Mouse (Mus musculus) kidney, embryonic 16.5 days (tissue): ENCODE data around the gene Zfp385a. TPM values are rescaled to one million over a fixed set of nuclear protein-coding genes. Genes with fewer than 3 reads are reported as not detected.
A peak's percentile ranks its signal among the peaks of the same experiment; 100 is the strongest.

Experiments
- ATAC-seq: fragments of 200-750 bp; cut with Nextera tagmentation; 2 replicates; pipeline ENCODE4 v1.8.0; 2017; ENCODE audit warnings: moderate TSS enrichment; ENCODE audit not compliant: low FRiP score, low TSS enrichment
- H3K27ac ChIP-seq: fragments of 300-500 bp; sonication (generic); 2 replicates; pipeline ENCODE4 v1.5.1; 2014; ENCODE audit warnings: low read length
- H3K27me3 ChIP-seq: fragments of 300-500 bp; sonication (generic); 2 replicates; pipeline ENCODE4 v1.6.1; 2014; ENCODE audit warnings: low read length, control low read depth, mixed read lengths; ENCODE audit not compliant: insufficient read depth
- H3K36me3 ChIP-seq: fragments of 300-500 bp; sonication (generic); 2 replicates; pipeline ENCODE4 v1.6.1; 2014; ENCODE audit warnings: low read length, control low read depth, mixed read lengths; ENCODE audit not compliant: insufficient read depth
- H3K4me1 ChIP-seq: fragments of 300-500 bp; sonication (generic); 2 replicates; pipeline ENCODE4 v1.6.1; 2014; ENCODE audit warnings: low read length, control low read depth, mixed read lengths; ENCODE audit not compliant: insufficient read depth
- H3K4me2 ChIP-seq: fragments of 300-500 bp; sonication (generic); replicated peaks from 2 replicates; pipeline ENCODE4 v1.6.1; 2014; ENCODE audit warnings: low read depth, low read length
- H3K4me3 ChIP-seq: fragments of 300-500 bp; sonication (generic); 2 replicates; pipeline ENCODE4 v1.5.1; 2014; ENCODE audit warnings: mild to moderate bottlenecking, low read length
- H3K9ac ChIP-seq: fragments of 300-500 bp; sonication (generic); replicated peaks from 2 replicates; pipeline ENCODE4 v1.6.1; 2014; ENCODE audit warnings: low read length
- H3K9me3 ChIP-seq: fragments of 300-500 bp; sonication (generic); 2 replicates; pipeline ENCODE4 v1.6.1; 2016; ENCODE audit warnings: low read length, control low read depth
- whole genome bisulfite sequencing: fragments of 180-500 bp; shearing (Covaris S2); extraction: QIAGEN DNeasy Blood & Tissue Kit; methylation state at CpG from one replicate; pipeline ENCODE4 v1.1.7; 2014; 5-methylcytosine and 5-hydroxymethylcytosine counted together
- polyA plus RNA-seq: library from polyadenylated mRNA; unstranded; fragments of >200 nt; fragmentation: Nextera tagmentation; extraction: Ambion mirVana; gene quantifications from 2 replicates; pipeline ENCODE4 v1.2.1, GENCODE M21; 2015

The Zfp385a gene
- polyA plus RNA-seq, 1 experiment from 2014 or later = 12.4 TPM

GRCm38 (mm10) chr15:103341547-103341946 lies 1.7 kb upstream of the Zfp385a start:
- WGBS = 32% methylated on average over 8 of the region's 8 CpGs
- ATAC-seq = no peak
- peaks cover 27% of the 10 kb centered on the region; the same call in 1 of the 2 replicates for H3K27me3 ChIP-seq
- no peak overlapping the region for H3K4me2 ChIP-seq
- H3K4me3 ChIP-seq = no peak overlapping the region
- H3K36me3 ChIP-seq = peaks cover 25% of the 10 kb centered on the region
- H3K4me1 ChIP-seq = peaks cover 13% of the 10 kb centered on the region
- H3K9me3 ChIP-seq = no peaks in the 10 kb centered on the region
- 0 out of 2 replicates have a peak overlapping the region, but pooled peaks have one; percentile 9 for H3K9ac ChIP-seq
- H3K27ac ChIP-seq = no peak overlapping the region

DNA sequence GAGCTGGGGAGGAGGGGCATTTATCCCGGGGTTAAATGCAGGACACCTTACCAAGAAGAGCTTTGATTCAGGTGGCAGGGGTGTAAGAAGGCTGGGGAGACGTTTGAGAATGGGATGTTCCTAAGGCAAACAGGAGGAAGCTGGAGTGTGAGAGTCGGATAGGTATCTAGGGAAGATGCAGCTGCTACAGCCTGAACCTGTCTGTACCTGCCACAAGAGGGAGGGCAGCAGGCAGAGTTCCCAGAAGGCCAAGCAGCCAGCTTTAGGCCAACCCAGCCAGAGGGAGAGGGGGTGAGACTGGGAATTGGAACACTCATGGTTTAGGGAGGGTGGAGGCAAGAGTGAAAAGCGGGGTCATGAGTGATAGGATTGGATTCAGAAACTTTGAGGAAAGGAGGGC lies 893 bp upstream of the Zfp385a start:
- H3K27ac ChIP-seq = no peak overlapping the region
- H3K27me3 ChIP-seq = peaks cover 27% of the 10 kb centered on the region; the same call in 1 of the 2 replicates
- H3K9ac ChIP-seq = no peak overlapping the region
- H3K4me3 ChIP-seq = no peak overlapping the region
- no peak for ATAC-seq
- WGBS = 26% methylated on average over 4 of the region's 4 CpGs
- peaks cover 17% of the 10 kb centered on the region for H3K36me3 ChIP-seq
- H3K4me2 ChIP-seq = peak overlapping the region; percentile 68; the same call in 1 of the 2 replicates
- H3K4me1 ChIP-seq = peaks cover 13% of the 10 kb centered on the region
- H3K9me3 ChIP-seq = no peaks in the 10 kb centered on the region

- Histone ChIP-seq H3K27ac (no peak overlapping the region), H3K4me3 (peak overlapping the region; percentile 58), H3K4me1 (peaks cover 18% of the 10 kb centered on the region), H3K9ac (peak overlapping the region; percentile 58), H3K9me3 (no peaks in the 10 kb centered on the region), H3K27me3 (peaks cover 27% of the 10 kb centered on the region; the same call in 1 of the 2 replicates), H3K36me3 (peaks cover 6% of the 10 kb centered on the region), H3K4me2 (peak overlapping the region; percentile 68)
- peak; percentile 11; the same call in 1 of the 2 replicates for ATAC-seq
- WGBS = 4% methylated on average over 28 of the region's 31 CpGs
Observed at GRCm38 (mm10) chr15:103339166-103339960, 530 bp downstream of the Zfp385a start.

DNA sequence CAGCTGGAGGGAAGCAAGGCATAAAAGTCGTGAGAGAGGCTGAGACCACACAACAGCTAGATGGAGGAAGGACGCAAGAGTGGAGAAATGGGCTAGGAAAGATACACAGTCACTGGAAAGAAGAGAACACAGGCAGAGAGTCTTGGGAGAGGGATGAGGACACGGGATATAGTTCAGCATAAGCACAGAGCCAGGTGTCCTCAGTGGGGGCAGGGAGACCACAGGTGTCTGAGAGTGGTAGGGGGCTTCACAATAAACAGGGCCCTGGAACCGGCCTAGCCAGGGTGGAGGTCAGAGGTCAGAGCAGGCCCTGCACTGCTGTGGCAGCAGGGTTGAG lies 1.1 kb downstream of the Zfp385a start:
- Histone ChIP-seq H3K9ac (0 out of 2 replicates have a peak overlapping the region, but pooled peaks have one; percentile 58), H3K9me3 (no peaks in the 10 kb centered on the region), H3K4me2 (no peak overlapping the region), H3K4me3 (no peak overlapping the region; the same call in 1 of the 2 replicates), H3K36me3 (0 out of 2 replicates have a peak, but pooled peaks cover under 1% of the 10 kb centered on the region), H3K4me1 (peaks cover 23% of the 10 kb centered on the region), H3K27ac (no peak overlapping the region), H3K27me3 (peaks cover 27% of the 10 kb centered on the region; the same call in 1 of the 2 replicates)
- ATAC-seq = no peak
- 43% methylated on average over 4 of the region's 4 CpGs for WGBS

GRCm38 (mm10) chr15:103336996-103337667 lies 2.8 kb downstream of the Zfp385a start:
- Histone ChIP-seq H3K9ac (no peak overlapping the region), H3K4me3 (no peak overlapping the region), H3K27me3 (peaks cover 27% of the 10 kb centered on the region; the same call in 1 of the 2 replicates), H3K27ac (no peak overlapping the region), H3K4me1 (peaks cover 26% of the 10 kb centered on the region), H3K4me2 (no peak overlapping the region), H3K9me3 (no peaks in the 10 kb centered on the region), H3K36me3 (no peaks in the 10 kb centered on the region)
- WGBS = 15% methylated on average over 11 of the region's 11 CpGs
- no peak for ATAC-seq

DNA sequence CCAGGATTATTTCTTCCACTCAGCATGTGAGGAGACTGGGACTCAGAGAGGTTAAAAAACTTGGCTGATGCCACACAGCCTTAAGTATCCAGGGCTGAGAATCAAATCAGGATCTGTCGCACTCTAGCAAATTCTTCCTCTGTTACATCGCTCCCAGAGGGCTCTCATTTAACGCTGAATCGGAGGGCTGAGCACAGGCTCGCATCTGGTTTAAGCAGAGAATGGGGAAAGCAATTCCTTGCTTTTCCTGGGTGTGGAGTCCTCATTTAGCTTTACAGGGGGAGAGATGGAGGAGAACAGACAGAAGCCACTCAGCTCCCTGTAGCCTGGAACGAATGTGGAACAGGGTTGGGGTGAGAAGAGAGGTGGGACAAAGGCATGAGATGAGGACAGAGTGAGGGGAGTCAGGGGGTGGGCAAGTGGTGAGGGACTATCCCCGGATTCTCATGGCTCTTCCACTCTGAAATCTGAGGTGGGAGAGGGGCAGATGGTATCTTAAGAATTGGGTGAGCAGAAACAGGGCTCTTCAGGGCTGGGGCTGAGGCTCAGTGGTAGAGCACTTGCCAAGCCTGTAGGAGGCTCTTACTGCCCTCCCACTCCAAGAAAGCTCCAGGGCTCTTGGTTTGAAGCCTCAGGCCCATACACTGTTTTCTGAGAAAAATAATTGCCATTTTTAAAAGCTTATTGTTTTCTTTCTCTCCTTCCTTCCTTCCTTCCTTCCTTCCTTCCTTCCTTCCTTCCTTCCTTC lies 4.2 kb downstream of the Zfp385a start:
- Histone ChIP-seq H3K9ac (no peak overlapping the region), H3K27me3 (peaks cover 15% of the 10 kb centered on the region; the same call in 1 of the 2 replicates), H3K9me3 (no peaks in the 10 kb centered on the region), H3K4me2 (no peak overlapping the region), H3K27ac (no peak overlapping the region), H3K36me3 (no peaks in the 10 kb centered on the region), H3K4me3 (no peak overlapping the region), H3K4me1 (peaks cover 26% of the 10 kb centered on the region)
- no peak for ATAC-seq
- WGBS = 25% methylated on average over 7 of the region's 7 CpGs

DNA sequence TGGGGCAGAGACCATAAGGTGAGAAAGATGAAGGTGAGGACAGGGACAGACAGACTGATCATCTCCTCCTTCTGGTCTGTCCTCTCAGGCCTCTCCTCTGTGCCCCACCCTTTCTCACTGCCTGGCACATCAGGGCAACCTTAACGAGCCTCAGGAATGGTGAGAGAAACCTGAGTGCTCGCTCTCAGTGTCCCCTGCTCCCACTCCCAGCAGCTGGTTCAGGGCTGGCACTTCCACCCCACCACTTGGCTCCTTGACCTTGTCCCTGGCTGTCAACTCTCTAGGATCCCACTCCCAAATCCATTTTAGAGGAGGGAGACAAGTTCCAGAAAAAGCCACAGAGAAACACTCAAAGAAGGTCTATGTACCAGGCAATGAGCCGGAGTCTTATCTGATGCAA lies 4.9 kb downstream of the Zfp385a start:
- Histone ChIP-seq H3K27ac (no peak overlapping the region), H3K9me3 (no peaks in the 10 kb centered on the region), H3K4me3 (no peak overlapping the region), H3K36me3 (no peaks in the 10 kb centered on the region), H3K4me1 (peaks cover 21% of the 10 kb centered on the region), H3K9ac (no peak overlapping the region), H3K4me2 (no peak overlapping the region), H3K27me3 (peaks cover 14% of the 10 kb centered on the region; the same call in 1 of the 2 replicates)
- 53% methylated on average over 3 of the region's 3 CpGs for WGBS
- no peak for ATAC-seq

DNA sequence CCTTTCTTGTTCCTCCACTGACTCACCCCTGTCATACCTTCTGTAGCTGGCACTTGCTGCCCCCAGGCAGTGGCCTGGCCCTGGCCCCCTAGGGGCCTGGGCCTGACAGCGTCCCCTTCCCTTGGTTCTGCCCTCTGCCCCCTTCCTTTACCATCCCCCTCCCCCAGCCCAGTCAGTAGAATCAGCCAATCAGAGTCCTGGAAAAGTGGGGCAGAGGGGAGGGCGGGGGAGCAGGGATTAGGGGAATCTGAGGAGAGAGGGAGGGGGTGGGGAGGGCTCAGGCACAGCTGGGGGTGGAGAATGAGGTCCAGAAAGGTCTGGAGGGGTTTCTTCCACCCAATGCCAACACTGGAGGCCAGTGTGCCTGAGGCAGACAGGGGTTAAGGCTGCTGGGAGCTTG lies 5.7 kb downstream of the Zfp385a start:
- H3K9ac ChIP-seq = peak overlapping the region; percentile 23; the same call in 1 of the 2 replicates
- peaks cover 10% of the 10 kb centered on the region; the same call in 1 of the 2 replicates for H3K27me3 ChIP-seq
- no peaks in the 10 kb centered on the region for H3K9me3 ChIP-seq
- peaks cover 16% of the 10 kb centered on the region for H3K4me1 ChIP-seq
- H3K27ac ChIP-seq = no peak overlapping the region
- 20% methylated on average over 1 of the region's 2 CpGs for WGBS
- H3K4me3 ChIP-seq = no peak overlapping the region
- H3K4me2 ChIP-seq = no peak overlapping the region
- no peaks in the 10 kb centered on the region for H3K36me3 ChIP-seq
- ATAC-seq = 0 out of 2 replicates have a peak, but pooled peaks have one; percentile 21

- no peak; the same call in 1 of the 2 replicates for ATAC-seq
- 57% methylated on average over 5 of the region's 5 CpGs for WGBS
- H3K36me3 ChIP-seq = no peaks in the 10 kb centered on the region
- peaks cover 13% of the 10 kb centered on the region for H3K4me1 ChIP-seq
- no peak overlapping the region for H3K27ac ChIP-seq
- H3K27me3 ChIP-seq = peaks cover 5% of the 10 kb centered on the region; the same call in 1 of the 2 replicates
- no peak overlapping the region for H3K4me3 ChIP-seq
- peak overlapping the region; percentile 23; the same call in 1 of the 2 replicates for H3K9ac ChIP-seq
- no peak overlapping the region for H3K4me2 ChIP-seq
- no peaks in the 10 kb centered on the region for H3K9me3 ChIP-seq
Observed at GRCm38 (mm10) chr15:103333738-103334137, 6.2 kb downstream of the Zfp385a start.
